Mouse (Mus musculus): ENCODE measurements around the gene Slc6a13. TPM values are rescaled to one million over a fixed set of nuclear protein-coding genes. Genes with fewer than 3 reads are reported as not detected.

Slc6a13 gene
- polyA plus RNA-seq, 1 experiment from 2014 or later, result 84.7 TPM

DNA sequence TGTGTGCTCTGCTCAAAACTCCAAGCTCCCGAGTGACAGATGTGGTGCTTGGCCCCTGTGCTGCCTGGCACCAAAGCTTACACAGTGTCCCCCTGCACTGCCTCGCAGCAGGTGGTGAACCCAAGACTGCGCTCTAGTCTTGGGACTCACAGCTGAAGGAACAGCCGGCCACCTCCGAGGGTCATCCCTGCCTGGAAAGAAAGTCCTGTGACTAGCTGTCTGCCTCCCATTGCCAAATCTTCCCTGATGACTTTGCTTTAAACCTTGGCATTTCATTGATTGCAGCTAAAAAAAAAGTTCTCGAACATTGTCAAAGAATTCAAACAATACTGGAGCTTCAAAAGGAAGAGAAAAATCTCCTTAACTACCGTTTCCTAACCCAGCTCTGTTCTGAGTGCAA lies 710 bp upstream of the Slc6a13 start:
- WGBS (ENCODE audit: insufficient replicate concordance), result 60% methylated on average over 7 of the region's 7 CpGs
- no peaks in the 10 kb centered on the region for H3K9me3 ChIP-seq (ENCODE audit: low read length)
- H3K27ac ChIP-seq (ENCODE audit: low read depth), result peak overlapping the region; percentile 67; the same call in 1 of the 2 replicates

DNA sequence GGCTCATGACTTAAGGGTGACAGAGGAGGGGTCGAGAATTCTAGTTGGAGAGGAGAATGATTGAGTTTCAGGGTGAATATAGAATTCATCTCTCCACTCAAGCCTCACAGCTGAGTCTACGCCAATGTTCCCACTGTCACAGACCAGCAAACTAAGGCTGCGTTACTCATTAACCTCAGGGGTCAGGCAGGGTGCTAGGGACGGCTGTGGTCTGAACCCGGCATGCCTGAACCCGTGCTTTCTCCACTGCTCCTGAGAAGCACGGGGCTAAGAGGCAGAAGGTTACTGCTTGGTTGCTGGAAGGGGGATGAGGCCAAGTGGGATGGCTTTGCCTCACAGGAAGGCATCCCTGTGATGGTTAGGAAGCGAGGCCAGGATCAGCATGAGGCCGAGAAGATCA lies 477 bp downstream of the Slc6a13 start:
- Histone ChIP-seq H3K4me3 (ENCODE audit: low read depth, low read length) (peak overlapping the region; percentile 17), H3K9me3 (ENCODE audit: low read length) (no peaks in the 10 kb centered on the region), H3K36me3 (replicated peaks; ENCODE audit: insufficient read depth, low read length) (no peaks in the 10 kb centered on the region), H3K4me1 (ENCODE audit: insufficient read depth) (0 out of 2 replicates have a peak, but pooled peaks cover 3% of the 10 kb centered on the region), H3K4me2 (ENCODE audit: low read depth, low read length) (peak overlapping the region; percentile 54), H3K27ac (ENCODE audit: low read depth) (peak overlapping the region; percentile 67), H3K9ac (replicated peaks) (peak overlapping the region; percentile 41), H3K27me3 (ENCODE audit: insufficient read depth, low read length) (no peaks in the 10 kb centered on the region)
- DNase-seq, result peak; percentile 34
- TF ChIP-seq EP300 (IDR thresholded peaks at IDR 0.05; ENCODE audit: low read depth) (0 out of 2 replicates have a peak, but pooled peaks have one; percentile 1), CTCF (IDR thresholded peaks at IDR 0.05; ENCODE audit: low read depth) (no peak)
- 33% methylated on average over 9 of the region's 9 CpGs for WGBS (ENCODE audit: insufficient replicate concordance)
- peak; percentile 49 for ATAC-seq

More for the DNA sequence above, 710 bp upstream of the Slc6a13 start:
- ATAC-seq, result no peak
- no peak for DNase-seq
- Histone ChIP-seq H3K27me3 (ENCODE audit: insufficient read depth, low read length) (no peaks in the 10 kb centered on the region), H3K4me2 (ENCODE audit: low read depth, low read length) (no peak overlapping the region), H3K4me1 (ENCODE audit: insufficient read depth) (0 out of 2 replicates have a peak, but pooled peaks cover 3% of the 10 kb centered on the region), H3K4me3 (ENCODE audit: low read depth, low read length) (no peak overlapping the region), H3K36me3 (replicated peaks; ENCODE audit: insufficient read depth, low read length) (no peaks in the 10 kb centered on the region), H3K9ac (replicated peaks) (no peak overlapping the region)
- TF ChIP-seq CTCF (IDR thresholded peaks at IDR 0.05; ENCODE audit: low read depth) (no peak), EP300 (IDR thresholded peaks at IDR 0.05; ENCODE audit: low read depth) (no peak)

- Histone ChIP-seq H3K36me3 (replicated peaks; ENCODE audit: insufficient read depth, low read length) (no peaks in the 10 kb centered on the region), H3K27ac (ENCODE audit: low read depth) (peak overlapping the region; percentile 96), H3K9me3 (ENCODE audit: low read length) (no peaks in the 10 kb centered on the region), H3K4me3 (ENCODE audit: low read depth, low read length) (no peak overlapping the region), H3K4me2 (ENCODE audit: low read depth, low read length) (peak overlapping the region; percentile 59), H3K4me1 (ENCODE audit: insufficient read depth) (0 out of 2 replicates have a peak, but pooled peaks cover 3% of the 10 kb centered on the region), H3K27me3 (ENCODE audit: insufficient read depth, low read length) (no peaks in the 10 kb centered on the region), H3K9ac (replicated peaks) (peak overlapping the region; percentile 60)
- no peak for TF ChIP-seq EP300 (IDR thresholded peaks at IDR 0.05; ENCODE audit: low read depth)
- TF ChIP-seq CTCF (IDR thresholded peaks at IDR 0.05; ENCODE audit: low read depth), result no peak
- DNase-seq (peak; percentile 41), ATAC-seq (peak; percentile 45)
- WGBS (ENCODE audit: insufficient replicate concordance), result 56% methylated on average over 10 of the region's 10 CpGs
Measured at GRCm38 (mm10) chr6:121303466-121304220, 3.6 kb downstream of the Slc6a13 start.

- Histone ChIP-seq H3K4me1 (ENCODE audit: insufficient read depth) (0 out of 2 replicates have a peak, but pooled peaks cover 3% of the 10 kb centered on the region), H3K27me3 (ENCODE audit: insufficient read depth, low read length) (no peaks in the 10 kb centered on the region), H3K4me3 (ENCODE audit: low read depth, low read length) (no peak overlapping the region), H3K36me3 (replicated peaks; ENCODE audit: insufficient read depth, low read length) (no peaks in the 10 kb centered on the region), H3K4me2 (ENCODE audit: low read depth, low read length) (peak overlapping the region; percentile 59), H3K9me3 (ENCODE audit: low read length) (no peaks in the 10 kb centered on the region), H3K9ac (replicated peaks) (0 out of 2 replicates have a peak overlapping the region, but pooled peaks have one; percentile 10), H3K27ac (ENCODE audit: low read depth) (peak overlapping the region; percentile 96)
- TF ChIP-seq EP300 (IDR thresholded peaks at IDR 0.05; ENCODE audit: low read depth) (0 out of 2 replicates have a peak, but pooled peaks have one; percentile 27), CTCF (IDR thresholded peaks at IDR 0.05; ENCODE audit: low read depth) (no peak)
- ATAC-seq (peak; percentile 78), DNase-seq (peak; percentile 56)
- WGBS (ENCODE audit: insufficient replicate concordance), result 62% methylated on average over 9 of the region's 9 CpGs
Measured at GRCm38 (mm10) chr6:121304630-121305029, 4.6 kb downstream of the Slc6a13 start.

DNA sequence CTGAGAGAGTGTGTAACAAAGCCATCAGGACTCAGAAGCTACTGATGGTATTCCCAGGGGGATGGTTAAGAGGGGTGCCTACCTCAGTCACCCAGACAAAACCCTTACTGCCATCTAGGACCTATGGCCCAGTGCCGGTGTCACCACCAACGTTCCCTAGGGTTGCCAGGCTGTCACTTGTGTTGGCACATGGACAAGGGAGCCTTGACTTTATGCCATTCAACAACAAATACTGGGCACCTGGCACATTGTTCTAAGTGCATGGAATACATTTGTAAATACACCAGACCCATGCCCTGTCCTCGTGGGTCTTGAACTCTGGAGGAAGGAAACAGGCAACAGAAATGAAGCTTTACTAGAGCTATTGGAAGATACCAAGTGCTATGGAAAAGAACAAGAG lies 5.5 kb downstream of the Slc6a13 start:
- TF ChIP-seq CTCF (IDR thresholded peaks at IDR 0.05; ENCODE audit: low read depth) (no peak), EP300 (IDR thresholded peaks at IDR 0.05; ENCODE audit: low read depth) (no peak)
- ATAC-seq, result no peak
- no peaks in the 10 kb centered on the region for H3K9me3 ChIP-seq (ENCODE audit: low read length)
- no peak overlapping the region for H3K4me3 ChIP-seq (ENCODE audit: low read depth, low read length)
- no peak overlapping the region for H3K9ac ChIP-seq (replicated peaks)
- 0 out of 2 replicates have a peak overlapping the region, but pooled peaks have one; percentile 59 for H3K4me2 ChIP-seq (ENCODE audit: low read depth, low read length)
- peak overlapping the region; percentile 96; the same call in 1 of the 2 replicates for H3K27ac ChIP-seq (ENCODE audit: low read depth)
- no peaks in the 10 kb centered on the region for H3K27me3 ChIP-seq (ENCODE audit: insufficient read depth, low read length)
- H3K36me3 ChIP-seq (replicated peaks; ENCODE audit: insufficient read depth, low read length), result no peaks in the 10 kb centered on the region
- DNase-seq, result no peak
- H3K4me1 ChIP-seq (ENCODE audit: insufficient read depth), result peaks cover 3% of the 10 kb centered on the region; the same call in 1 of the 2 replicates
- 75% methylated on average over 3 of the region's 3 CpGs for WGBS (ENCODE audit: insufficient replicate concordance)

- Histone ChIP-seq H3K27me3 (ENCODE audit: insufficient read depth, low read length) (no peaks in the 10 kb centered on the region), H3K4me1 (ENCODE audit: insufficient read depth) (peaks cover 9% of the 10 kb centered on the region; the same call in 1 of the 2 replicates), H3K9ac (replicated peaks) (no peak overlapping the region), H3K9me3 (ENCODE audit: low read length) (no peaks in the 10 kb centered on the region), H3K27ac (ENCODE audit: low read depth) (peak overlapping the region; percentile 78), H3K36me3 (replicated peaks; ENCODE audit: insufficient read depth, low read length) (no peaks in the 10 kb centered on the region), H3K4me2 (ENCODE audit: low read depth, low read length) (no peak overlapping the region), H3K4me3 (ENCODE audit: low read depth, low read length) (no peak overlapping the region)
- ATAC-seq (peak; percentile 95), DNase-seq (peak; percentile 57)
- TF ChIP-seq CTCF (IDR thresholded peaks at IDR 0.05; ENCODE audit: low read depth) (no peak), EP300 (IDR thresholded peaks at IDR 0.05; ENCODE audit: low read depth) (peak; percentile 44)
- WGBS (ENCODE audit: insufficient replicate concordance), result 49% methylated on average over 6 of the region's 6 CpGs
Measured at GRCm38 (mm10) chr6:121310984-121311383, 11.0 kb downstream of the Slc6a13 start.

All from liver, postnatal 0 days (tissue).